32 mouse cellular contexts compared by ENCODE assay signal in genomic region chr15:101715831-101716230, GRCm38 (mm10). TPM values are rescaled to one million over a fixed set of nuclear protein-coding genes. Genes with fewer than 3 reads are reported as not detected.
A peak's percentile ranks its signal among the peaks of the same experiment; 100 is the strongest.
DNase-seq lines count a peak whose midpoint lies in the region.
"Had no signal": no experiment of that assay in that cellular context is flagged by ENCODE, and none has a peak within 500 bp of the region (broad histone marks: within the 10 kb centered on the region; RNA-seq: fewer than 3 reads in every experiment).

No protein-coding gene starts in this region.

- DNase-seq in urinary bladder, postnatal 14 days (ENCODE audit: low spot score): peak; percentile 18
- no peak for DNase-seq in urinary bladder, adult 2 months (ENCODE audit: low spot score)
- DNase-seq in Muller cell, postnatal 12 days (ENCODE audit: inconsistent ontology term): peak; percentile 61
- peak; percentile 10 for DNase-seq in brain, adult 2 months (ENCODE audit: low read depth, low spot score)
- DNase-seq in adrenal gland, adult (ENCODE audit: inconsistent age in 2 of 2, low spot score in 1 of 2): no peak
- no peak for DNase-seq in frontal cortex, postnatal 25 days (ENCODE audit: low spot score in 2 of 2)
- no peak for DNase-seq in adrenal gland, postnatal 4 days (ENCODE audit: low spot score in 2 of 2)
- DNase-seq: adrenal gland, adult 2 months; adrenal gland, postnatal 14 days; B cell, adult 2 months; cerebellum, adult 18-20 months; cerebellum, adult 9-10 months; cerebellum, postnatal 25 days; gastrocnemius, postnatal 25 days; heart, adult 18-20 months; heart, postnatal 10 days; heart, postnatal 36 days; kidney, adult 11 months; kidney, adult 8-10 months had no signal

RNA-seq across cellular contexts. Expression of gene Krt5, which starts 3.1 kb away (rescaled TPM):
- polyA plus RNA-seq in urinary bladder, adult 2 months (2012; rRNA removed): 508 and 532 TPM in 2 replicates
- total RNA-seq in adrenal gland, postnatal 4 days (2021): not detected
- total RNA-seq: adrenal gland, adult 2 months; adrenal gland, postnatal 14 days; CH12.LX; common myeloid progenitor, adult 5-6 weeks; G1E; gastrocnemius, adult 8-10 months; gastrocnemius, postnatal 25 days; heart, postnatal 10 days; heart, postnatal 36 days had no signal
- polyA plus RNA-seq: adrenal gland, adult 2 months; forebrain, embryonic 16.5 days; G1E had no signal

RNA-seq across cellular contexts. Expression of gene Krt6a, which starts 21.7 kb away (rescaled TPM):
- 0.03 TPM in 1 of 2 replicates, not detected in the other for polyA plus RNA-seq in urinary bladder, adult 2 months (2012; rRNA removed)
- not detected for total RNA-seq in adrenal gland, postnatal 4 days (2021)
- total RNA-seq: adrenal gland, adult 2 months; adrenal gland, postnatal 14 days; CH12.LX; common myeloid progenitor, adult 5-6 weeks; G1E; gastrocnemius, adult 8-10 months; gastrocnemius, postnatal 25 days; heart, adult 18-20 months; heart, postnatal 10 days; heart, postnatal 36 days had no signal
- polyA plus RNA-seq: adrenal gland, adult 2 months; forebrain, embryonic 12.5 days; forebrain, embryonic 16.5 days; G1E; gonadal fat pad, adult 2 months; heart, embryonic 12.5 days; hindbrain, embryonic 10.5 days; hindbrain, embryonic 13.5 days had no signal

RNA-seq across cellular contexts. Expression of gene Krt71, which starts 27.1 kb away (rescaled TPM):
- not detected in 2 replicates for polyA plus RNA-seq in urinary bladder, adult 2 months (2012; rRNA removed)
- not detected for total RNA-seq in adrenal gland, postnatal 4 days (2021)
- total RNA-seq: adrenal gland, adult 2 months; adrenal gland, postnatal 14 days; CH12.LX; common myeloid progenitor, adult 5-6 weeks; G1E; gastrocnemius, adult 8-10 months; gastrocnemius, postnatal 25 days; heart, adult 18-20 months; heart, postnatal 10 days; heart, postnatal 36 days had no signal
- polyA plus RNA-seq: adrenal gland, adult 2 months; forebrain, embryonic 12.5 days; forebrain, embryonic 16.5 days; G1E; heart, embryonic 12.5 days; heart, embryonic 15.5 days; hindbrain, embryonic 10.5 days; intestine, embryonic 15.5 days had no signal

RNA-seq across cellular contexts. Expression of gene Krt6b, which starts 35.7 kb away (rescaled TPM):
- polyA plus RNA-seq in urinary bladder, adult 2 months (2012; rRNA removed): not detected in 2 replicates
- not detected for total RNA-seq in adrenal gland, postnatal 4 days (2021)
- total RNA-seq: adrenal gland, adult 2 months; adrenal gland, postnatal 14 days; CH12.LX; common myeloid progenitor, adult 5-6 weeks; G1E; gastrocnemius, adult 8-10 months; gastrocnemius, postnatal 25 days; heart, adult 18-20 months; heart, postnatal 36 days had no signal
- polyA plus RNA-seq: adrenal gland, adult 2 months; forebrain, embryonic 12.5 days; forebrain, embryonic 16.5 days; G1E; gonadal fat pad, adult 2 months; heart, embryonic 12.5 days; heart, embryonic 15.5 days; hindbrain, embryonic 10.5 days; hindbrain, embryonic 13.5 days; hindbrain, embryonic 16.5 days; intestine, embryonic 15.5 days had no signal

Comparison
In these comparisons a context has a peak if more than half of its experiments do, and no peak if none do; other contexts are left out.
1. DNase-seq: peak in urinary bladder, postnatal 14 days (single experiment), Muller cell, postnatal 12 days (single experiment) and brain, adult 2 months (single experiment); none in urinary bladder, adult 2 months (single experiment), adrenal gland, adult (0 of 2), frontal cortex, postnatal 25 days (0 of 2) and adrenal gland, postnatal 4 days (0 of 2).